In the genomic region with DNA sequence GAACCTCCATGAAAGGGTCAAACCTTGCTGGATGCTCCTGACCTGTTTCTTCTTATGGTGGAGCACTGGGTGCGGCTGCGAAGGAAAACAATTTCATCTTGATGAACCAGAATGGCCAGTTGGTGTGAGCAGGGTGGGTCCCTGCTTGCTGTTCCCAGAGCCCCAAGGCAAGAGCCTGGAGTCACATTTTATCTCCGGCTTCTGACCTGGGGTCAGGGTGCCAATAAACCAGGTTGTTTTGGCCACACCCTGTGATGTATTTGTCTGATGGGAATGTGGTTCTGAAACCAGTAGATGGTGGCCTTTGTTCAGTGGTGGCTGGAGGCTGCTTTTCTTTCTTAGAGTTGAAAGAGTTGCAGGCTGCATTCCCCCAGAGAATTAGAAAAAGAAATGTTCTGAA, we compare ENCODE assay signal across 19 mouse cellular contexts.
DNase-seq lines count a peak whose midpoint lies in the region; ATAC-seq and TF ChIP-seq lines count a peak whose summit lies in the region.
"Had no signal": no experiment of that assay in that cellular context is flagged by ENCODE, and none has a peak within 500 bp of the region (broad histone marks: within the 10 kb centered on the region; RNA-seq: fewer than 3 reads in every experiment).

No protein-coding gene starts in this region.

- no peak overlapping the region for H3K9ac ChIP-seq in kidney, postnatal 0 days (ENCODE audit: low read depth, low read length)
- H3K9ac ChIP-seq: embryonic facial prominence, embryonic 12.5 days; heart, embryonic 15.5 days; limb, embryonic 13.5 days; liver, embryonic 14.5 days; midbrain, embryonic 12.5 days; neural tube, embryonic 13.5 days had no signal

- no peak overlapping the region for H3K4me2 ChIP-seq in kidney, postnatal 0 days (ENCODE audit: low read length)
- H3K4me2 ChIP-seq: embryonic facial prominence, embryonic 12.5 days; heart, embryonic 15.5 days; limb, embryonic 13.5 days; midbrain, embryonic 12.5 days; neural tube, embryonic 13.5 days had no signal

- H3K27ac ChIP-seq in kidney, postnatal 0 days, result no peak overlapping the region
- H3K27ac ChIP-seq: embryonic facial prominence, embryonic 12.5 days; heart, embryonic 15.5 days; limb, embryonic 13.5 days; liver, embryonic 14.5 days; midbrain, embryonic 12.5 days; neural tube, embryonic 13.5 days had no signal

- H3K4me3 ChIP-seq in kidney, postnatal 0 days (replicated peaks; ENCODE audit: low read depth, low read length), result no peak overlapping the region
- H3K4me3 ChIP-seq: embryonic facial prominence, embryonic 12.5 days; heart, embryonic 15.5 days; limb, embryonic 13.5 days; midbrain, embryonic 12.5 days; neural tube, embryonic 13.5 days had no signal

- 73% methylated on average over 3 of the region's 3 CpGs for WGBS in kidney, postnatal 0 days
- 38% methylated on average over 3 of the region's 3 CpGs for WGBS in large intestine, adult 2 months

- H3K4me1 ChIP-seq in kidney, postnatal 0 days (replicated peaks; ENCODE audit: insufficient read depth, low read length), result no peaks in the 10 kb centered on the region
- H3K4me1 ChIP-seq: embryonic facial prominence, embryonic 12.5 days; heart, embryonic 15.5 days; midbrain, embryonic 12.5 days; neural tube, embryonic 13.5 days had no signal

- DNase-seq in kidney, postnatal 0 days (ENCODE audit: low spot score), result no peak
- no peak for DNase-seq in kidney, adult 11 months
- peak; percentile 29 for DNase-seq in 3T3-L1 (ENCODE audit: low read depth, low spot score)
- peak; percentile 72 for DNase-seq in ES-CJ7 (ENCODE audit: low read depth, low spot score)
- DNase-seq in large intestine, adult 2 months (ENCODE audit: low read depth, low spot score), result peak; percentile 95
- DNase-seq in gastrocnemius, adult 18-20 months (ENCODE audit: low spot score), result no peak
- DNase-seq in layer of hippocampus, adult 9-11 months, result no peak
- DNase-seq: adrenal gland, adult 8-10 months; cerebellum, adult 11-12 months; kidney, postnatal 14 days; lung, postnatal 10 days; right cerebral cortex, postnatal 14 days had no signal

- no peak for ATAC-seq in kidney, postnatal 0 days (replicated peaks; ENCODE audit: low FRiP score, low read depth)
- no peak for ATAC-seq in inflammation-experienced regulatory T-cells, adult 6 months

- no peaks in the 10 kb centered on the region for H3K27me3 ChIP-seq in kidney, postnatal 0 days (ENCODE audit: insufficient read depth, low read length)
- H3K27me3 ChIP-seq: embryonic facial prominence, embryonic 12.5 days; heart, embryonic 15.5 days; limb, embryonic 13.5 days; midbrain, embryonic 12.5 days; neural tube, embryonic 13.5 days had no signal

- H3K9me3 ChIP-seq in kidney, postnatal 0 days (replicated peaks; ENCODE audit: low read length), result no peaks in the 10 kb centered on the region
- H3K9me3 ChIP-seq: embryonic facial prominence, embryonic 12.5 days; heart, embryonic 15.5 days; neural tube, embryonic 13.5 days had no signal

- H3K36me3 ChIP-seq in kidney, postnatal 0 days (ENCODE audit: insufficient read depth, low read length), result no peaks in the 10 kb centered on the region
- H3K36me3 ChIP-seq: embryonic facial prominence, embryonic 12.5 days; heart, embryonic 15.5 days; limb, embryonic 13.5 days; midbrain, embryonic 12.5 days; neural tube, embryonic 13.5 days had no signal

- peak; percentile 14; the same call in 1 of the 2 replicates for TF ChIP-seq CTCF in kidney, postnatal 0 days (IDR thresholded peaks at IDR 0.05; ENCODE audit: low read depth)

Comparison
In these comparisons a context has a peak if more than half of its experiments do, and no peak if none do; other contexts are left out.
1. DNase-seq: peak in 3T3-L1 (single experiment), ES-CJ7 (single experiment) and large intestine, adult 2 months (single experiment); none in kidney, postnatal 0 days (single experiment), kidney, adult 11 months (single experiment), gastrocnemius, adult 18-20 months (single experiment) and layer of hippocampus, adult 9-11 months (single experiment).